Mouse (Mus musculus) megakaryocyte progenitor cell, adult 5-6 weeks (primary cell): Measurements from ENCODE around the gene Olfr64. TPM values are rescaled to one million over a fixed set of nuclear protein-coding genes. Genes with fewer than 3 reads are reported as not detected.
A peak's percentile ranks its signal among the peaks of the same experiment; 100 is the strongest.

Experiments used
- ATAC-seq: replicated peaks from 2 replicates; pipeline ENCODE4 v1.8.0; 2016; ENCODE audit warnings: mild to moderate bottlenecking, moderate TSS enrichment, inconsistent platforms; ENCODE audit not compliant: poor library complexity
- total RNA-seq, 2 experiments: library from RNA; stranded (forward) in 1 of 2; stranded (reverse) in 1 of 2; fragments of 157-497, 149-512 nt in 1 of 2; fragments of 200-1000 nt in 1 of 2; gene quantifications; 2 replicates each; pipeline versions ENCODE4 v1.2.3 to v1.2.4; 2015 to 2017

The Olfr64 gene
- total RNA-seq (2015) (not detected in 2 replicates), total RNA-seq (2017) (not detected in 2 replicates)

GRCm38 (mm10) chr7:103894385-103894784 lies at the start of gene Olfr64:
Olfr64 (minus strand) TSS chr7:103894485.
- ATAC-seq = no peak

DNA sequence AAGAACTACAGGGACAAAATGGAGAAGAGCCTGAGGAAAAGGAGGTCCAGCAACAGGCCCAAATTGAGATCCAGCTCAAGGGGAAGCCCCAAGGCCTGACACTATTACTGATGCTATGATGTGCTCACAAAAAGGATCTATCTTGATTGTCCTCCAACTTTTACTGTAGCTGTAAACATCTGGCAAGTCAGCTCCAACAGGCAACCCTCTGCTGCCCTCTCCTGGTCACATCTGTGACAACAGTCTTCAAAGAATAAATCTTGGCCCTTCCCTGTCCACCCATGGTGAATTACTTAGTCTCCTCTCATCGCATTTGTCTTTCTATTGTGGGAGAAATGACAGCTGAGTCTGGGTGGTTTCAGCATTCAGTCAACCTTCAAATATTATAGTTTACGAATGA lies 48.4 kb upstream of the Olfr64 start:
- ATAC-seq = peak; percentile 100

GRCm38 (mm10) chr7:103934264-103934663 lies 40.0 kb upstream of the Olfr64 start, which contains the start of gene Olfr632:
Olfr632 (plus strand) TSS chr7:103934347.
- ATAC-seq = no peak

GRCm38 (mm10) chr7:103928525-103928924 lies 34.2 kb upstream of the Olfr64 start, which contains the start of gene Olfr631:
Olfr631 (plus strand) TSS chr7:103928825.
- ATAC-seq = no peak

DNA sequence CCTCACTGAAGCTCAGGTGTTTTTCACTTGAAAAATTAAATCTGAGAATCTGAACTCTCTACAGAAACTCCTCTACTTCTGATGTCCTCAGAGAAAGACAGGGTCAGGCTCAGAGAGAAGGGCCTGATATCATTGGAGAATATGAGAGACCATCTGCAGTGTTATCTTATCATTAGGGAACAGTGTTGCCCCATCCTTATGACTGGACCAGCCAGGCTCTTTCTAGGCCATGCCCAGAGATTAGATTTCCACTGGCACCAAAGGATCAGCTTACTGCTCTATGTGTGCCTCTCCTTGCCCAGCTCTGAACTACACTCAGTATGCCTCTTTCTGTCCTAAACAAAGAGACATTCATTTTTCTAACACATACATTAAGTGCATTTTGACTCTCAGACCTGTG lies 21.1 kb upstream of the Olfr64 start:
- peak; percentile 62 for ATAC-seq

DNA sequence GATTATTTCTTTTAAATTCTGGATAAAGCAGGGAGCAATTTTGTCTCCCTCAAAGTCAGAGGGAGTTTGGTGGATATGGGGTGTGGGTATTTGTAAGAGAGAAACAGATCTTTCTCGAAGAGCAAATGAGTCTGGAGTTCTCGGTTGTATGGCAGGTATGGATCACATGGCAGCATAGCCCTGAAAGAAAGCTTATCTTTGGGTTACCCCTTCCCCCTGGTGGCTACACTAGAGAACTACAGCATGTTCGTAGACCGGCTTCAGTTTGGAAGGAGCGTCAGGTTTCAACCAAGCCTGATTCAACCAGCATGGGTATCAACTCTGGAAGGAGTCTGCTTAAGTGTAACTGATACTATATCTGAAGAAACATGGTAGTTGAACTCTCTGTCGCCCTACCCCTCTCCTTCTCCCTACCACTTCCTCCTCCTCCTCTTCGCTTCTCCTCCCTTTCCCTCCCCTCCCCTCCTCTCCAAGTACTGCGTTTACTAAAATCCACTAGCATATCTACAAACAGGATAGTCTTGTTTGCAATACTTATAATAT lies 18.8 kb upstream of the Olfr64 start:
- ATAC-seq = peak; percentile 74

GRCm38 (mm10) chr7:103910047-103910446 lies 15.8 kb upstream of the Olfr64 start:
- peak; percentile 90 for ATAC-seq

DNA sequence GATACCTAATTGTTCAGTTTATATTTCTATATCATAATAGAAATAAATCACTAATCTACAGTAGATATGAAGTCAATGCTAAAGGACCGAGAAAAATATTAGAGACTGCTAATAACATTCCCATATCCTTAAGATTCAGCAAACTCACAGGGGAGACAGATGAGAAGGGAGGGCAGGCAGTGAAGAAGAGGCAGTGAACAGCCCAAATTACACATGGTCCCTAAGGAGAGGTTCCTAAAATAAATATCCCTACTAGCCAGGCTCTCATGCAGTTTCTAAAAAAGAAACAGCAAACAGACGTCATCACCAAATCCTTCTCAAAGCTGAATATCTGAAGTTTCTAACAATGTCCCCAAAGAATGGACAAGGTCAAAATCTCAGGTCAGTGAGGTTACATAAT lies 8.9 kb upstream of the Olfr64 start, which contains the start of gene Olfr65:
Gene Olfr65 (plus strand): TSS at position 301 of the 400 bp plus-strand sequence.
- ATAC-seq = no peak

DNA sequence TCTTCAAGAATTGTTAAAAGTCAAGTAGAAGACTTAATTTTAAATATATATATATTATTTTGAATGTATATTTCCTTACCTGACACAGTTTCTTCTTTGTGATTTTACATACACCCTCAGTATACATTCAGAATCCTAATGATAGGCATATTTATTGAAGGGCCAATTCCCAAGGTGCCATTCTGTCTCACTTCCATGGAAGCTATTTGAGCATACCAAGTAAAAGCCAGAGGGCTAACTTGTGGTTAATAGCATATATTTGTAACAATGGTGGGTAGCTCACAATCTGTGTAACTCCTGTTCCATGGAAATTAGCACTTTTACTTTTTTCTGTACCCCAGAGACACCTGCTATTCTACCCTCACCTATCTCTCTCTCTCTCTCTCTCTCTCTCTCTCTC lies 8.1 kb downstream of the Olfr64 start, which contains the start of gene Olfr66:
Gene Olfr66 (minus strand): TSS at position 101 of the 400 bp plus-strand sequence.
- ATAC-seq = no peak

DNA sequence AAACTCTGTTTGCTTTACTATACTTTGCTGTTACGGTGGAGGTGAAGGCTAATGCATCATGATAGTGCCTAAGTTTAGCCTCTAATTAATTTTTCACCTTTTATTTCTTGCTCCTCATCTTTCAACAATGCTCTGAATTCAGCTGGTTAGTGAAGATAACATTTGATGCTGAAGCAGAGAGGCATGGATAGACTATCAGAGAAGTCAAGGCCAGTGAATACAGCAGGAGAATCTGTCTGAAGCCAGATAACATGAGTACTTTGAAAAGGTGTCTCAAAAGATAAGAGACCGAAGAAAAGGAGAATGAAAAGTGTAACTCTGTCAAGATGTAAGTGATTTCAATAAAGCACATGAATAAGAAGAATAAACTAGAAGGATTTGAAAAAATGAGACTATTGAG lies 17.2 kb downstream of the Olfr64 start:
- ATAC-seq = peak; percentile 77

- peak; percentile 21; the same call in 1 of the 2 replicates for ATAC-seq
These were observed 19.8 kb downstream of the Olfr64 start for GRCm38 (mm10) chr7:103874451-103874850.

GRCm38 (mm10) chr7:103873064-103873463 lies 21.2 kb downstream of the Olfr64 start:
- peak; percentile 56 for ATAC-seq

DNA sequence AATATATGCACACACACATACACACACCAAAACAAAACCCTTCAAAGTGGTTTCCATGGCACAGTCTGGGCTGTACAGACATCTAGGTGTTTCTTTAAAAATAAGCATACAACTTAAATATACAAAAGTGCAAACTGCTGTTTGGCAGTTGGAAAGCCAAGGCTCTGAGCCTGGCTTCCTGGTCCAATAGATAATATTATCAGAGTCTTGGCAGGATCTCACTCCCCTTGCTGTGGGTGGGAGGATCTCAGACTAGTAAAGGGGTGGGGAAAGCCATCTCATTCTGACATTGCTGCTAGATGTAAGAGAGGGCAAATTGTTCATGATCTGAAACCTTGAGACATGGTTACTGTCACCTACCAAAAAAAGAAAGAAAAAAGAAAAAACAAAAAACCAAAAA lies 23.6 kb downstream of the Olfr64 start:
- peak; percentile 88 for ATAC-seq

DNA sequence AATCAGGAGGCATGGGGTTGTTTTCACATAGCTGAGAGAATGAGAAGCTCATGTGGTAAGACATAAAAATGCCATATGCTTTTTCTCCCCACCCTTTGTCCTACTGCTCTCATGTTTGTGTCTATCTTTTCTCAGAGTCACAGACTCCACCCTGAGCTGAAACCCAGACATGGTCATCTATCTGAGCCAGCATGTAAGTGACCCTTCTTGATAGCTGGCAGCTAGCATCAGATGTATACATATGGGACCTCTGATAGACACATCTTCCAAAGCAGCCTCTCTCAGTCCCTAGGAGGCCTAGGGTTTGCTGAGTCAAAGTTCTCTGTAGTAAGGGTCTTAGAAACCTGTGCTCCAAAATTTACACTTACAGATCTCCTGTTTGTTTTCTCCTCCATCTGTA lies 28.6 kb downstream of the Olfr64 start:
- ATAC-seq = peak; percentile 45

DNA sequence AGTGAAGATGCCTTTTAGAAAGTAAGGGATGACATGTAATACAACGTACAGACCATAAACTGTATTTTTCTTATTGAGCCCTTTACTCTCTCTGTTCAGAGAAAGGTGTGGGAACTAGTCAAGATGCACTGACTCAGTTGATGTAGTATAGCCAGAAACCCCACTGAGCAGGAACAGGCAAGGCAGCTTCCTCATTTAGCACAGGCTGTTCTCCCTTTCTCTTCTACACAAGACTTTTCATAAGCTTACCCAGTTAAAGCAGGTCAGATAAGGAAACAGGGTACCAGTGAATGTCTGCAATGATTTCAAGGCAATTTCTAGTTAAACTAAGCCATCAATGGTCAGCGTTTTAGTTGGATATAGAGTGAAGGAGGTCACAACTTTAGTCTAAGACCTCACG lies 32.8 kb downstream of the Olfr64 start:
- peak; percentile 40 for ATAC-seq

DNA sequence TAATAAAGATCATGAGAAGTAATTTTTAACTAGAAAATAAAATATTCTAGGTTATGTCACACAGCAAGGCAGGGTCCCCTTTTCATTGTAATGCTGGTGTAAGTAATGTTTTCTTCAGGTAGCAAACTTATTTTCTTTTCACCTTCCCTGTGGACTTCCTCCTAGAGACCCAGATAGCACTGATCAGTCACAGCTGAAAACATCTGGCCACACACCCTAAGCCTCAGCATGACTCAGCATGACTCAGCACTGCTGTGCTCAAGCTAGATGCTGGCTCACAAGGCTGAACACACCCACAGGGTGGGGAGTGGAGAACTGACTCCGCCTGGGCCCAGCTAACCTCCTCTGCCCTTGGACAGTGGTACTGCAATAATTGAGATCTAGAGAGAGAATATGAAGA lies 33.4 kb downstream of the Olfr64 start:
- ATAC-seq = peak; percentile 86

DNA sequence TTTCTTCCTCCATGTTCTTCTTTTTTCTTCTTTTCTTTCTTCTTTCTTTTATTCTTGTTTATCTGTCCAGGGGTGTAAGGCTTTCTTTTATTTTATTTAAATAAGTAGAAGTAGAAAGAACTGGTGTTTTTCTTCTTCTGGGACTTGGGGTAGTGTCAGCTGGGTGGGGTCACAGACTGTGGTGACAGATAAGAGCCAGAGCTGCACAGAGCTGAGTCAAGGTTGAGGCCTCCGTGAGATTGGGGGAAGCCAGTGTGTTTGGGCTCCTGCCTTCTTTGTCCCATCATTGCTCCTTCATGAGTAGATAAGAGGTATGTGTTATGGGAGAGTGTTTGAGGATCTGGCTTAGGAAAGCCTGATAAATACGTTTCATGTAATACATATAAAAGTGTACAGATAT lies 35.2 kb downstream of the Olfr64 start:
- peak; percentile 81 for ATAC-seq

DNA sequence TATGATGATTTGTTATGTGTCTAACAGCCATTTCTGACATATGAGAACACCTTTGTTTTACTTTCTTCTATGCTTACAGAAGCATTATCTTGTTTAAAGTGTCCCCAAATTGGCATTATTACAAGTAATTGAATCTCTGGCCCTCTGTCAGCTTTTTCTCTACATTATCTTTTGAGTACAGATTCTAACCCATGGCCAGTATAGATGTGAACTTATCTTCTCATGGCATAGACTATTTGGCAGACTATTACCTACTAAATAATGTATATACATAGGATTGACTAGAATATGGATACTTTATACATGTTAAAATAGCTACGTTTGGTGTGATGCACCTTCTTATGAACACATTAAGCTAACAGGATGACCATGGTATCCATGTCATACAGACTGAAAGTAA lies 39.6 kb downstream of the Olfr64 start:
- ATAC-seq = peak; percentile 52

- no peak for ATAC-seq
These were observed 41.2 kb downstream of the Olfr64 start, which contains the start of gene Hbb-y for GRCm38 (mm10) chr7:103853090-103853489. Hbb-y (minus strand) TSS chr7:103853216.

DNA sequence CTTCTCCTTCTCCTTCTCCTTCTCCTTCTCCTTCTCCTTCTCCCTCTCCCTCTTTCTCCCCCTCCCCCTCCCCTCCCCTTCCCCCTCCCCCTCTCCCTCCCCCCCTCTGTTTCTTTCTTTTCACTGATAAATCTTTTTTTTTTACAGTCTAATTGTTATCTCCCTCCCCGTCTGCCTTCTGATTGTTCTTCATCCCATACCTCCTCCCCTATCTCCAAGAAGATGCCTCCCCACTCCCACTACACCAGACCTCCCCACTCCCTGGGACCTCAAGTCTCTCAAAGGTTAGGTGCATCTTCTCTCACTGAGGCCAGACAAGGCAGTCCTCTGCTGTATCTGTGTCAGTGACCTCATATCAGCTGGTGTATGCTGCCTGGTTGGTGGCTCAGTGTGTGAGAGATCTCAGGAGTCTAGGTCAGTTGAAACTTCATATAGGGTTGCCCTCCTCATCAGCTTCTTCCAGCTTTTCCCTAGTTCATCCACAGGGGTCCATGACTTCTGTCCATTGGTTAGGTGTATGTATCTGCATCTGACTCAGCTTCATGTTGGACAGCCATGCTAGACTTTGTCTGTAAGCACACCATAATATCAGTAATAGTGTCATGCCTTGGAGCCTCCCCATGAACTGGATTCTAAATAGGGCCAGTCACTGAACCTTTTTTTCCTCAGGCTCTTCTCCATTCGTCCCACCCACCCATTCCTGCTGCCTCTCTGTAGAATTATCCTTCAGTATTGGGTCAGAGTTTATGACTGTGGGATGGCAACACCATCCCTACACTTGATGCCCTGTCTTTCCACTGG lies 49.6 kb downstream of the Olfr64 start:
- peak; percentile 37; the same call in 1 of the 2 replicates for ATAC-seq

DNA sequence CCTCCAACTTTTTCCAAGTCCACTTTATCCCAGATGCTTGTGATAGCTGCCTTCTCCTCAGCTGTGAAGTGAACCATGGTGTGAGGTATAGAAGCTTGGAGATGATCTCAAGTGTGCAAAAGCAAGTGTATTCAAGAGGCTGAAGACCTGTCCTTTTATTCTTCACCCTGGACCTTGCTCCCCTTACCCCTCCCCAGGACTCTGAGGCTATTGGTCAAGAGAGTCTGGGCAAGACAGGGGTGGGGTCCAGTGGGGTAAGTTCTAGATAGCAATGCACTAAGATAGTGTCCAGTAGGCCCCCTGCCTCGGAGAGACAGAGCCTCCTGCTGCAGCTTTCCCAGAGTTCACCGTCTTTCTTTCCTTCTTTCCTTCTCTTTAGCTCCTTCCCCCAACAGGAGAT lies 51.3 kb downstream of the Olfr64 start, which contains the start of gene Hbb-bh1:
Gene Hbb-bh1 (minus strand): TSS at position 131 of the 400 bp plus-strand sequence.
- no peak for ATAC-seq

- no peak for ATAC-seq
These were observed 54.0 kb downstream of the Olfr64 start, which contains the start of gene Hbb-bh2 for GRCm38 (mm10) chr7:103840268-103840667. Hbb-bh2 (minus strand) TSS chr7:103840520.
